Mouse (Mus musculus): ENCODE measurements around the gene Ubxn10. TPM values are rescaled to one million over a fixed set of nuclear protein-coding genes. Genes with fewer than 3 reads are reported as not detected.

Gene Ubxn10
- polyA plus RNA-seq, 1 experiment from 2014 or later = 1.3 TPM

- WGBS = 81% methylated on average over 9 of the region's 9 CpGs
- H3K9ac ChIP-seq (ENCODE audit: low read depth, low read length) = no peak overlapping the region
Observed at GRCm38 (mm10) chr4:138762266-138762665, 25.3 kb upstream of the Ubxn10 start.

DNA sequence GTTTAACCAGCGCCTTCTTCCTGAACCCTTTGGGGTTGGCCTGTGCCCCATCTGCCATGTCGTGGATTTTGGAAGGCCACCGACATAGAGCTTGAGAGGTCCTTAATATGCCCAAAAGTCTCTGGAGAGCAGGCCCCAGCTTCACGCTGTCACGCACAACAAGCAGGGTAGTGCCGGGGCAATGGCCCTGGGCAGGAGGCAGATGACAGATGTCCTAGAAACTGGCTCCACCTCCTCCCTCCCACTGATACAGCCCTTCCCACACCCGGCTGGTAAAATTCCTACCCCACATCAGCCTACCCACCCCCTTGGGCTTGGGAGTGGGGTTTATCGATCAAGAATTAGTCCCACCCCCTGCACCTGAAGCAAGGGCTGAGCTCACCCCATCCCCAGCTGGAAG lies 20.4 kb upstream of the Ubxn10 start, which contains the start of gene Pla2g2f:
Pla2g2f (minus strand) TSS at position 211 of the 400 bp plus-strand sequence.
- WGBS = 88% methylated on average over 8 of the region's 8 CpGs
- no peaks in the 10 kb centered on the region for H3K36me3 ChIP-seq (ENCODE audit: control insufficient read depth, insufficient read depth, low read length)
- H3K4me1 ChIP-seq (ENCODE audit: control insufficient read depth, insufficient read depth, low read length) = no peaks in the 10 kb centered on the region
- no peak for ATAC-seq
- H3K27me3 ChIP-seq (replicated peaks; ENCODE audit: control insufficient read depth, insufficient read depth, low read length) = no peaks in the 10 kb centered on the region
- no peak within 1 kb of the TSS for H3K4me2 ChIP-seq (ENCODE audit: low read depth, low read length)
- H3K27ac ChIP-seq (ENCODE audit: low read length) = no peak within 1 kb of the TSS
- no peak within 1 kb of the TSS for H3K9ac ChIP-seq (ENCODE audit: low read depth, low read length)
- no peak within 1 kb of the TSS for H3K4me3 ChIP-seq (ENCODE audit: low read length)
- H3K9me3 ChIP-seq (ENCODE audit: control insufficient read depth, low read length) = no peaks in the 10 kb centered on the region

More at GRCm38 (mm10) chr4:138762266-138762665, 25.3 kb upstream of the Ubxn10 start:
- Histone ChIP-seq H3K4me3 (ENCODE audit: low read length) (no peak overlapping the region), H3K4me1 (ENCODE audit: control insufficient read depth, insufficient read depth, low read length) (no peaks in the 10 kb centered on the region), H3K27ac (ENCODE audit: low read length) (no peak overlapping the region), H3K27me3 (replicated peaks; ENCODE audit: control insufficient read depth, insufficient read depth, low read length) (no peaks in the 10 kb centered on the region), H3K36me3 (ENCODE audit: control insufficient read depth, insufficient read depth, low read length) (no peaks in the 10 kb centered on the region), H3K4me2 (ENCODE audit: low read depth, low read length) (no peak overlapping the region), H3K9me3 (ENCODE audit: control insufficient read depth, low read length) (no peaks in the 10 kb centered on the region)
- ATAC-seq = no peak

- no peak overlapping the region for H3K9ac ChIP-seq (ENCODE audit: low read depth, low read length)
- no peaks in the 10 kb centered on the region for H3K27me3 ChIP-seq (replicated peaks; ENCODE audit: control insufficient read depth, insufficient read depth, low read length)
- ATAC-seq = no peak
- no peaks in the 10 kb centered on the region for H3K36me3 ChIP-seq (ENCODE audit: control insufficient read depth, insufficient read depth, low read length)
- H3K9me3 ChIP-seq (ENCODE audit: control insufficient read depth, low read length) = no peaks in the 10 kb centered on the region
- no peak overlapping the region for H3K4me3 ChIP-seq (ENCODE audit: low read length)
- no peaks in the 10 kb centered on the region for H3K4me1 ChIP-seq (ENCODE audit: control insufficient read depth, insufficient read depth, low read length)
- WGBS = 75% methylated on average over 11 of the region's 11 CpGs
- no peak overlapping the region for H3K27ac ChIP-seq (ENCODE audit: low read length)
- H3K4me2 ChIP-seq (ENCODE audit: low read depth, low read length) = no peak overlapping the region
Observed at GRCm38 (mm10) chr4:138755983-138756382, 19.0 kb upstream of the Ubxn10 start.

GRCm38 (mm10) chr4:138755439-138755838 lies 18.5 kb upstream of the Ubxn10 start:
- no peaks in the 10 kb centered on the region for H3K9me3 ChIP-seq (ENCODE audit: control insufficient read depth, low read length)

GRCm38 (mm10) chr4:138754432-138754831 lies 17.5 kb upstream of the Ubxn10 start:
- 65% methylated on average over 9 of the region's 9 CpGs for WGBS
- no peak overlapping the region for H3K27ac ChIP-seq (ENCODE audit: low read length)
- H3K27me3 ChIP-seq (replicated peaks; ENCODE audit: control insufficient read depth, insufficient read depth, low read length) = no peaks in the 10 kb centered on the region
- no peak overlapping the region for H3K4me3 ChIP-seq (ENCODE audit: low read length)
- H3K4me1 ChIP-seq (ENCODE audit: control insufficient read depth, insufficient read depth, low read length) = no peaks in the 10 kb centered on the region
- peak; percentile 63; the same call in 1 of the 2 replicates for ATAC-seq
- H3K36me3 ChIP-seq (ENCODE audit: control insufficient read depth, insufficient read depth, low read length) = no peaks in the 10 kb centered on the region
- no peak overlapping the region for H3K4me2 ChIP-seq (ENCODE audit: low read depth, low read length)
- no peaks in the 10 kb centered on the region for H3K9me3 ChIP-seq (ENCODE audit: control insufficient read depth, low read length)
- H3K9ac ChIP-seq (ENCODE audit: low read depth, low read length) = no peak overlapping the region

More at GRCm38 (mm10) chr4:138755439-138755838, 18.5 kb upstream of the Ubxn10 start:
- Histone ChIP-seq H3K4me1 (ENCODE audit: control insufficient read depth, insufficient read depth, low read length) (no peaks in the 10 kb centered on the region), H3K27me3 (replicated peaks; ENCODE audit: control insufficient read depth, insufficient read depth, low read length) (no peaks in the 10 kb centered on the region), H3K27ac (ENCODE audit: low read length) (no peak overlapping the region), H3K4me2 (ENCODE audit: low read depth, low read length) (no peak overlapping the region), H3K36me3 (ENCODE audit: control insufficient read depth, insufficient read depth, low read length) (no peaks in the 10 kb centered on the region), H3K9ac (ENCODE audit: low read depth, low read length) (no peak overlapping the region), H3K4me3 (ENCODE audit: low read length) (no peak overlapping the region)
- no peak for ATAC-seq
- 71% methylated on average over 4 of the region's 4 CpGs for WGBS

DNA sequence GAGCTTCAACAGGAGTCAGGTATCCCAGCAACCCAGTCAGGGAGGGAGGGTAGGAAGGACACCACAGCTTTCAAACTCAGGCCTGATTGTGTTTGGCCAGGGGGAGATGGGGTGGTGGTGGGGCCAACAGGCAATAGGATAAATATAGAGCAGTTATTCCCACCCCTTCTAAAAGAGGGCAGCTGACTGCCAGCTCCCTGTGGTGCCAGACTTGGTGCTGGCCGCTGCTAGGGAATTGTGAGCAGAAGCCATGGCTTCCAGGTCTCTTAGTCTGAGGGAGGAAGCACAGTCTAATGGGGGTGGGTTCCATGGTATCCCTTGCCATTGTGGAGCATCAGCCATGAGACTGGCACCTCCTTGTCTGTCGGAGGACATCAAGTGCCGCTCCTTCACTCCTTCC lies 16.6 kb upstream of the Ubxn10 start:
- Histone ChIP-seq H3K27ac (ENCODE audit: low read length) (no peak overlapping the region), H3K4me2 (ENCODE audit: low read depth, low read length) (no peak overlapping the region), H3K9ac (ENCODE audit: low read depth, low read length) (no peak overlapping the region), H3K27me3 (replicated peaks; ENCODE audit: control insufficient read depth, insufficient read depth, low read length) (no peaks in the 10 kb centered on the region), H3K9me3 (ENCODE audit: control insufficient read depth, low read length) (no peaks in the 10 kb centered on the region), H3K4me3 (ENCODE audit: low read length) (no peak overlapping the region), H3K4me1 (ENCODE audit: control insufficient read depth, insufficient read depth, low read length) (no peaks in the 10 kb centered on the region), H3K36me3 (ENCODE audit: control insufficient read depth, insufficient read depth, low read length) (no peaks in the 10 kb centered on the region)
- no peak for ATAC-seq
- 84% methylated on average over 3 of the region's 3 CpGs for WGBS

- H3K9me3 ChIP-seq (ENCODE audit: control insufficient read depth, low read length) = no peaks in the 10 kb centered on the region
Observed at GRCm38 (mm10) chr4:138752603-138753002, 15.6 kb upstream of the Ubxn10 start.

GRCm38 (mm10) chr4:138748369-138749072 lies 11.6 kb upstream of the Ubxn10 start:
- H3K36me3 ChIP-seq (ENCODE audit: control insufficient read depth, insufficient read depth, low read length) = no peaks in the 10 kb centered on the region
- 0 out of 2 replicates have a peak, but pooled peaks have one; percentile 36 for ATAC-seq
- H3K4me3 ChIP-seq (ENCODE audit: low read length) = no peak overlapping the region
- no peak overlapping the region for H3K9ac ChIP-seq (ENCODE audit: low read depth, low read length)
- no peaks in the 10 kb centered on the region for H3K27me3 ChIP-seq (replicated peaks; ENCODE audit: control insufficient read depth, insufficient read depth, low read length)
- no peaks in the 10 kb centered on the region for H3K9me3 ChIP-seq (ENCODE audit: control insufficient read depth, low read length)
- no peak overlapping the region for H3K4me2 ChIP-seq (ENCODE audit: low read depth, low read length)
- no peak overlapping the region for H3K27ac ChIP-seq (ENCODE audit: low read length)
- WGBS = 47% methylated on average over 8 of the region's 8 CpGs
- peaks cover 2% of the 10 kb centered on the region; the same call in 1 of the 2 replicates for H3K4me1 ChIP-seq (ENCODE audit: control insufficient read depth, insufficient read depth, low read length)

More at GRCm38 (mm10) chr4:138752603-138753002, 15.6 kb upstream of the Ubxn10 start:
- 91% methylated on average over 6 of the region's 6 CpGs for WGBS
- Histone ChIP-seq H3K4me3 (ENCODE audit: low read length) (no peak overlapping the region), H3K9ac (ENCODE audit: low read depth, low read length) (no peak overlapping the region), H3K4me1 (ENCODE audit: control insufficient read depth, insufficient read depth, low read length) (no peaks in the 10 kb centered on the region; the same call in 1 of the 2 replicates), H3K27me3 (replicated peaks; ENCODE audit: control insufficient read depth, insufficient read depth, low read length) (no peaks in the 10 kb centered on the region), H3K27ac (ENCODE audit: low read length) (no peak overlapping the region), H3K4me2 (ENCODE audit: low read depth, low read length) (no peak overlapping the region), H3K36me3 (ENCODE audit: control insufficient read depth, insufficient read depth, low read length) (no peaks in the 10 kb centered on the region)
- ATAC-seq = no peak

GRCm38 (mm10) chr4:138747851-138748250 lies 10.9 kb upstream of the Ubxn10 start:
- Histone ChIP-seq H3K4me2 (ENCODE audit: low read depth, low read length) (no peak overlapping the region), H3K36me3 (ENCODE audit: control insufficient read depth, insufficient read depth, low read length) (no peaks in the 10 kb centered on the region), H3K27me3 (replicated peaks; ENCODE audit: control insufficient read depth, insufficient read depth, low read length) (no peaks in the 10 kb centered on the region), H3K4me3 (ENCODE audit: low read length) (no peak overlapping the region), H3K9me3 (ENCODE audit: control insufficient read depth, low read length) (no peaks in the 10 kb centered on the region), H3K27ac (ENCODE audit: low read length) (no peak overlapping the region), H3K4me1 (ENCODE audit: control insufficient read depth, insufficient read depth, low read length) (peaks cover 2% of the 10 kb centered on the region; the same call in 1 of the 2 replicates), H3K9ac (ENCODE audit: low read depth, low read length) (0 out of 2 replicates have a peak overlapping the region, but pooled peaks have one; percentile 3)
- ATAC-seq = peak; percentile 62
- 50% methylated on average over 10 of the region's 10 CpGs for WGBS

All from intestine, embryonic 16.5 days (tissue).